Mouse (Mus musculus): ENCODE data around the gene Mid1.
"Not testable (repeated sequence)": the region's sequence is repeated elsewhere in the genome, so short reads cannot be mapped to it uniquely, and the experiment has no call there.

Mid1 gene

GRCm38 (mm10) chrX:170019954-170020689 is 335.1 kb downstream of the Mid1 start:
- DNase-seq, result peak; percentile 94 to 95

GRCm38 (mm10) chrX:170020690-170021050 is 335.7 kb downstream of the Mid1 start:
- DNase-seq, result peak; percentile 81 to 91

- not testable (repeated sequence) for DNase-seq
Measured at GRCm38 (mm10) chrX:170021205-170021604, 336.2 kb downstream of the Mid1 start.

- peak; percentile 67 to 81 for DNase-seq
Measured at GRCm38 (mm10) chrX:170021750-170022461, 336.9 kb downstream of the Mid1 start.
